Mouse (Mus musculus): ENCODE data around the gene Adgrg1. TPM values are rescaled to one million over a fixed set of nuclear protein-coding genes. Genes with fewer than 3 reads are reported as not detected.

Gene Adgrg1
- polyA plus RNA-seq, 1 experiment from 2014 or later, result 66.2 TPM

Other genes with a start within 250 kb of the Adgrg1 start
- gene Ccl22, start 229.2 kb upstream of the Adgrg1 start, polyA plus RNA-seq (2015; fragmentation: Nextera tagmentation; extraction: Ambion mirVana), result not detected in 2 replicates
- gene Cx3cl1, start 202.7 kb upstream of the Adgrg1 start, polyA plus RNA-seq (2015; fragmentation: Nextera tagmentation; extraction: Ambion mirVana), result 12.8 and 14.0 TPM in 2 replicates
- 0.57 TPM in 1 of 2 replicates, not detected in the other for gene Ccl17, start 164.3 kb upstream of the Adgrg1 start, polyA plus RNA-seq (2015; fragmentation: Nextera tagmentation; extraction: Ambion mirVana)
- 100 and 110 TPM in 2 replicates for gene Coq9, start 136.4 kb upstream of the Adgrg1 start, polyA plus RNA-seq (2015; fragmentation: Nextera tagmentation; extraction: Ambion mirVana)
- gene Ciapin1, start 136.4 kb upstream of the Adgrg1 start, polyA plus RNA-seq (2015; fragmentation: Nextera tagmentation; extraction: Ambion mirVana), result 125 and 131 TPM in 2 replicates
- 157 and 179 TPM in 2 replicates for gene Polr2c, start 117.3 kb upstream of the Adgrg1 start, polyA plus RNA-seq (2015; fragmentation: Nextera tagmentation; extraction: Ambion mirVana)
- gene Dok4, start 98.4 kb upstream of the Adgrg1 start, polyA plus RNA-seq (2015; fragmentation: Nextera tagmentation; extraction: Ambion mirVana), result 34.8 and 39.3 TPM in 2 replicates
- 20.1 and 21.0 TPM in 2 replicates for gene Ccdc102a, start 56.7 kb upstream of the Adgrg1 start, polyA plus RNA-seq (2015; fragmentation: Nextera tagmentation; extraction: Ambion mirVana)
- 0.05 and 0.08 TPM in 2 replicates for gene Adgrg5, start 51.1 kb upstream of the Adgrg1 start, polyA plus RNA-seq (2015; fragmentation: Nextera tagmentation; extraction: Ambion mirVana)
- 5.0 and 5.1 TPM in 2 replicates for gene Adgrg3, start 42.9 kb downstream of the Adgrg1 start, polyA plus RNA-seq (2015; fragmentation: Nextera tagmentation; extraction: Ambion mirVana)
- 0.05 TPM in 1 of 2 replicates, not detected in the other for gene Drc7, start 80.4 kb downstream of the Adgrg1 start, polyA plus RNA-seq (2015; fragmentation: Nextera tagmentation; extraction: Ambion mirVana)
- gene Katnb1, start 106.4 kb downstream of the Adgrg1 start, polyA plus RNA-seq (2015; fragmentation: Nextera tagmentation; extraction: Ambion mirVana), result 29.5 and 33.2 TPM in 2 replicates
- gene Kifc3, start 228.1 kb downstream of the Adgrg1 start, polyA plus RNA-seq (2015; fragmentation: Nextera tagmentation; extraction: Ambion mirVana), result 32.5 and 37.7 TPM in 2 replicates